Mouse (Mus musculus) layer of hippocampus, postnatal 25 days (tissue): ENCODE data around the gene Tcf7l1. TPM values are rescaled to one million over a fixed set of nuclear protein-coding genes. Genes with fewer than 3 reads are reported as not detected.

Experiments used
- DNase-seq, 2 experiments: peaks; one replicate each; pipeline ENCODE4 v3.0.0; 2022; ENCODE audit warnings: mixed read lengths in 2 of 2, low spot score in 1 of 2; ENCODE audit errors: extremely low spot score in 1 of 2
- total RNA-seq, 2 experiments: library from RNA; stranded (reverse); gene quantifications; 2 replicates each; pipeline ENCODE4 v1.2.3; 2021

Tcf7l1 gene
- total RNA-seq, 2 experiments from 2014 or later: 3.3 to 4.6 TPM

DNA sequence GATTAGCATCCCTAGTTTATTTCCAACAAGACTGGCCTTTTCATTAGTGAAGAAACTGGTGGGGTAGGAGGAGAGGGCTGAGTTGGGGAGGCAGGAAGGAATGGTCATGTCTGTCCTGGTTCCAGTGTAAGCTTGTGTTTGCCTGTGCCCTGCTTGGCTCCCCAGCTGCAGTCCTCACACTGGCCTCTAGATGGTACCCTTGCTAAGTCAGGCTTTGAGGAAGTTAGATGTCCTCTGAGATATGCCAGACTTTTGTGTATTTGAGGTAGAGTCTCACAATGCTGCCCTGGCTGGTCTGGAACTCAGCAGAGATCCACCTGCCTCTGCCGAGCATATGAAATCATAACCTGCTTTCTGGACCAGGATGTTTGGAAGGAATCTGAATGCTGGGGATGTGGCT, 187.3 kb downstream of the Tcf7l1 start:
- peak; percentile 43 to 85 for DNase-seq

DNA sequence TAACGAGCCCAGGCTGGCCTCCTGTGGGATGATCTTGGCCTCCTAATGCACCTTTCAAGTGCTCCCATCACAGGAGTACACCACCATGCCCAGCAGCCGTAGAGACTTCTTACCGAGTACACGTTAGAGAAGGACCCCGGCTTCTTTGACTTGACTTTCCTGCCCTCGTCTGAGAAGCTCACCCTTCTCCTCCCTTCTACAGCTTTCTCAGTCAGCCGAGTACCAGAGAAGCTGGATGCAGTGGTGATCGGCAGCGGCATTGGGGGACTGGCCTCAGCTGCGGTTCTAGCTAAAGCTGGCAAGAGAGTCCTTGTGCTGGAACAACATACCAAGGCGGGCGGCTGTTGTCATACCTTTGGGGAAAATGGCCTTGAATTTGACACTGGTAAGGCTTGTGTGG, 188.3 kb downstream of the Tcf7l1 start:
- DNase-seq: no peak

DNA sequence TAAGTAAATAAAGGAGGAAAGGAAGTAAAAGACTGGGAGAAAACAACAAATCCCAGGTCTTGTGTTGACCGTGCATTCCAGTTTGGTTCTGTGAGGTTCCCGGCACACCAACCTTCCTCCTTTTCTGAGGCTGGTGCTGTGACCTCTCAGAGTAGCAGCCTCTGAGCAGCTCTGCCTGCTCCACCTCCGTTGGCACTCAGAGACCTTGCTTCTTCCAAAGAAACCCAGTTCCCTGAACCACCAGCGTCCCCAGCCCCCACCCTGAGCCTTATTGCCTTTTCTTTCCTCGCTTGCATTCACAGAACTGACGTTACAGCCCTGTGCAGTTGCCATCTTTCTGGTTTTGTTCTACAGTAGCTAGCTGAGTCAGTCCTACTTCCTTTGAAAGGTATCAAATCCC, 188.8 kb downstream of the Tcf7l1 start:
- no peak for DNase-seq

DNA sequence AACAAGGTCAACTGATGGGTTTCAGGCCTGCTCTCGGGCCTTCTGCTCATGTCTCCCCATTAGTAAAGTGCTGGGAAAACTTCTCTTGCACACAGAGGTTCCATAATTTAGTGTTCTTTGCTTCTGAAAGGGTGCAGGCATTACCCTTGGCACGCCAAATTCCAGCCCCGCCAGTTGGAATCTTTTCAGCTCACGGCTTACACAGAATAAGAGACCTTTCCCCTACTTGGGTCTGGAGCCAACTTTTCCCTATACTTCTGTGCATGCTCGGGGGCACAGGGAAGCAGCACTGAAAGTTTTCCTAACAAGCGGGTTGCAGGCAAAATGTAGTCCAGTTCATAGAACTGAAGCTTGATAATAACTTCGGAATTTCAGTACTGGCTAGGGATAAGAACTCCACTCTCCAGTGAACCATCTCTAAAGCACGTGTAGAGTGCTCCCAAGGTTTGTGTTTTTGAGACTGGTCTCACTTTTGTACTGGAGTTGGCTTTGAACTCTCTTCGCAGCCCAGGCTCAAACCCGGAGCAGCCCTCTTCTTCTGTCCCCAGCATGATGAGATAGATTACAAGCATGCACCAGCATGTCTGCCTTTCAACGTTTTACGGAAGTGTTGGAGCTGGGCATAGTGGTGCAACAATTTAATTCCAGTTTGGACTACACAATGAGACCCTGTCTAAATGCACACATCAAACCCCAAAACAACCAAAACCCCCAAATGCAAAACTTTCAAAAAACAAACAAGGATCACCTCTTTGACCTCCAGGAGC, 190.1 kb downstream of the Tcf7l1 start:
- DNase-seq: no peak

DNA sequence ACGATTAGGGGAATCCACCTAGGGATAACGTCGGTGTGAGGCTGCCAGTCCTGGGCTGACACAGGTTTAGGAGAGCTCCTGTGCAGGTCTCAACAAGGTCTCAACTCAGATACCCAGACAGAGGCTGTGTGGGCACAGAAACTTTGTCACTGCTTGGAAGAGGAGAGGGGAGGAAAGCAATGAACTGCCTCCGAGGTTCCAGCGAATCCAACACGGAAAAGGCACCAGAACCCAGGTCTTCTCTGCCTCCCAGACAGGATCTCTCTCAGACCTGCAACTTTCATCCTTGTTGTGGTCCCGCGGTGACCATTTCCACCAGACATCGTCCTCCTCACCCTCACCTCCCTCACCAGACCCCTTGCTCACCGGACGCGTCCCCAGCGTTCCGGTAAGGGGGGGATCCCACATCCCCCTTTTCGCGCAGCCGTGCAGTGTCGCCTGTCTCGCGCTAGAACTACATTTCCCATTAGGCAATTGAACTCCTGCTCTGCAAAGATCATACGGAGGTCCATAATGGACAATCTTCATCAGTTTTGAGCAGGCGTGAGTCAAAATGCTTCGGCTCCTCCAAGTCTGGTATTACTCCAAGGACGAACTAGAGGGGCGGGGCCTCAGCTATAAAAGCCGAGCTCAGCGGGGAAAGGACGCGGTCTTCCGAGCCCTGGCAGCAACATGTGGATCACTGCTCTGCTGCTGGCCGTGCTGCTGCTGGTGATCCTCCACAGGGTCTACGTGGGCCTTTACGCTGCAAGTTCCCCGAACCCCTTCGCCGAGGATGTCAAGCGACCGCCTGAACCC, 190.9 kb downstream of the Tcf7l1 start, which contains the start of the genes Elmod3 and Retsat:
Gene Elmod3 (minus strand): TSS at position 458 of the 798 bp plus-strand sequence.
Gene Retsat (plus strand): TSS at position 520 of the 798 bp plus-strand sequence.
- DNase-seq: peak; percentile 73 to 75

DNA sequence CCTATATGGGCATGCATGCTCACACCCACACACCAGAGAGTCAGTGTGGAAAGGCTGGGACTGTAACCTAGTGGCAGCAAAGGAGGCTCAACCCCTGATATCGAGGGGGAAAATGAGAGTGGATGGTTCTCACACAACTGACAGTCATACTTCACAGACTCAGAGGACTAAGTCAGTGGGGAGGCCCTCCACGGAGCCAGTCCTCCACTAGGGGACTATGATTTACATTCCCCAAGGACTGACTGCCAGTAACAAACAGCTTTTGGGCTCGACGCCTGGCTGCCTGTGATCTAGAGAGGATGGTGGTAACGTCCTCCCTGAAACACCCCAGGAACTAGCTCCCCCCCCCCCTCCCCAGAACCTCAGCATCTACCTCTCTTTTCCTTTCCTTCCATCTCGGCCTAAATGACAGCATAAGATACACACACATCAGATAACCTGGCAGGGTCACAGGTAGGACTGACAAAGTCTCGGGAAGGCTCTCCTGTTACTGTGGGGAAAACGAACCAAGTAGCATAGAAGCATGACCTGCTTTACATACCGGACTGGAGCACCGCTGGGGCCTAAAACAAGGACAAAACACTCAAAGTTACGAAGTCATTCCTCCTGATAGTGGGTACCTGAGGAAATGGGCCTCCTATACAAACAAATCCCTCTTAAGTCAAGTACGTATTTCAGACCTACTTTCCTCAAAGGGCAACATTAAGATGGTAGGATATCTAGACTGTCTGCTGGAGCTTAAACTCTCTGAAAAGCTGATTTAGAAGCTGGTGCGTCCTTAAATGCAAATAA, 191.8 kb downstream of the Tcf7l1 start:
- DNase-seq: no peak

DNA sequence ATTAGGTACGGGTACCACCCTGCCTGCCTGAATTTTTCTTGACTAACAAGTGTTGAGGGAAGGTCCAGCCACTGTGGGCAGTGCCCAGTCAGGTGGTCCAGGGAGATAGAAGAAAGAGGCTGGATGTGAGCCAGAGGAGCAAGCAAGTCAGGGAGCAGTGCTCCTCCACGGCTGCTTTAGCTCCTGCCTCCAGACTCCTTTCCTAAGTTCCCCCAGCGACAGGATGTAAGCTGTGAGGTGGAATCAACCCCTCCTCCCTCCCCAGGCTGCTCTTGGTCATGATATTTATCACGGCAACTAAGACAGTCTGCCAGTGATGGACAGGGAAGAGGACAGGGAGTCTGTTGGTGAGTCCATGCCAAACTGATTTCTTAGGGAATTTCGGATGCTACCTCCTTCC, 195.1 kb downstream of the Tcf7l1 start:
- no peak for DNase-seq

DNA sequence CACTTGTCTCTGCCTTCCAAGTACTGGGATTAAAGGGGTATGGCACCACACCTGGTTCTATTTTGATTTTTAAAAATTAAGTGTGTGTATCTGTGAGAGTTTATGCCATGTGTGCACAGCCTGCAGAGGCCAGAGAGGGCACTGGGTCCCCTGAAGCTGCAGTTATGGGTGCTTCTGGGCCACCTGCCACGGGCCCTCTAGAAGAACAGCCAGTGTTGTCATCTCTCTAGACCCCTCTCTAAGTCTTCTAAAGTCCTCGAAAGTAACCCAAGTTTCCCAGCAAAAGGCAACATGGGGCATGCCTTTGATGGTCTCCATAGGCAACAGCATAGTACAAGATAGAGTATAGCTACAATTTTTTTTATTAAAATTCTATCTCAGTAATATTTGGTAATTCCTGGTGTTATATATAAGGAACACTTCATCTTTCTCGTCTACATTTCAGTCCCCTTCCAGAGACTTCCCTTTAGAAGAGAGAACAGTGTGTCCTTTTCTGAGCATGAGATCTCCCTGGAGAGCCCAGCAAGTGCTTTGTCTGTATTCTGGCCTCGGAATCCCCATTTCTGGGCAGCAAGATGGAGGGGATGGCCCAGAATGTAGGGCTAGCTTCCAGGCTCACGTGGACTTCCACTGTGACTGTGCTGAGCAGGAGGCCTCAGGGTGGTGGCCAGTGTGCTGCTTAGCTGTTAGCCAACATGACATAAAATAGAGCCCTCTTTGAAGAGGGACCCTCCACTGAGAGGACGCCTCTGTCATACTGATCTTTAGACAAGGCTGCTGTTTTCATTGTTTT, 195.8 kb downstream of the Tcf7l1 start:
- DNase-seq: no peak

DNA sequence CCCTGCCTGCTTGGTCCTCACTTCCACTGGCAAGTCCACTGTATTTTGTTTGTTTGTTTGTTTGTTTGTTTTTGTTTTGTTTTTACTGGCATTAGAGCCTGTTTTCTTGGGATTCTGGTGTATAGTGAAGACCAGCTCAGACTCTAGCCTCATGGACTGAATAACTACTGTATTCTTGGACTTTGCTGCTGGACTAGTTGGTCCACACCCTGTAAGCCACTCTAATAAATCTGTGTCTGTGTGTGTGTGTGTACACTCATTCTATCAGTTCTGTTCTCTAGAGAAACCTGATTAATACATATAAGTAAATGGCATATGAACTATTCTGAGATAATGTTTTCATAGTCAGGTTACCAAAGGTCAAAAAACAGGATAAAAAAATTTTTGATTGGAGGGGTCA, 198.9 kb downstream of the Tcf7l1 start:
- DNase-seq: no peak

DNA sequence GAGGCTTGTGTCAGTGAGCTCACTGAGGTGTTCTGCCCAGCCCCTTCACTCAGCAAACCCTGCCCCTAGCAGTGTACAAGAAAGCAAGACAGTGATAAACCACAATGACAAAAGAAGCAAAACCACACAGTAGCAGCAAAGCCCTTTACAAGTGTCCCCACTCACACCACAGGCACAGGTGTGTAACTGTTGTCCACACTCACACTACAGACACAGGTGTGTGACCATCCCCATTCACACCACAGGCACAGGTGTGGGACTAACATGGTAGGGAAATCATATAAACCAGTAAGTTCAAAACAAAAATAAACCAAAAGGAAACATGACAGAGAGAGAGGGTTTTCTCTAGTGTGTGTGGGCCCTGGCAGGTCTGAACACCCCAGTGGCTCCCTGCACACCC, 200.7 kb downstream of the Tcf7l1 start:
- DNase-seq: no peak

DNA sequence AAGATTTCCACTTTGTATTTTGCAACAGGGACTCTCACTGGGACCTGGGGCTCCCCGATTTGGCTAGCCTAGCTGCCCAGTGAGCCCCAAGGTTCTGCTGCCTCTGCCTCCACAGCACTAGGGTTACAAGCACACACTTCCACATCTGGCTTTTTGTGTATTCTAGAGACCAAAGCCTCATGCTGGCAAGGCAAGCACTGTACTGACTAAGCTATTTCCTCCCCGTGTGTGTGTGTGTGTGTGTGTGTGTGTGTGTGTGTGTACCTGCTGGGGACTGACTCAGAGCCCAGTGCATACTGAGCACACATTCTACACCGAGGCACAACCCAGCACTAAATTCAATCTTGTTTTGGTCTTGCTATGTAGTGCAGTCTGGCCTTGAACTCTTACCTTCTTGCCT, 202.4 kb downstream of the Tcf7l1 start:
- DNase-seq: no peak

DNA sequence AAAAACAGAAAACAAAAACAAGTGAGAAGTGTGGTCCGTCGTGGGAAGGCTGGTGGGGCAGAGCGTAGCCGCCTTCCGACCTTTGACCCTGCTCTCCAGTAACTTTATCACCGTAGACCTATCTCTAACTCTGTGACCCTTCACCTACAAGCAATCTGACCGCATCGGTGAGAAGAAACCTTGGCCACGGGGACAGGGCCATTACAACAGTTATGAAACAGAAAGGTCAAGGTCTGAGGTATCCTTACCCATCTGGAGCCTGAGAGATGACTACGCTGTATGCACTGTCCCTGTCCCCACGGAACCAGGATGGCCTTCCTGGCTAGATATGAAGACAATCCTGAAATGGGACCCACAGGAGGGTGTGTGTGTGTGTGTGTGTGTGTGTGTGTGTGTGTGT, 204.9 kb downstream of the Tcf7l1 start:
- no peak for DNase-seq

DNA sequence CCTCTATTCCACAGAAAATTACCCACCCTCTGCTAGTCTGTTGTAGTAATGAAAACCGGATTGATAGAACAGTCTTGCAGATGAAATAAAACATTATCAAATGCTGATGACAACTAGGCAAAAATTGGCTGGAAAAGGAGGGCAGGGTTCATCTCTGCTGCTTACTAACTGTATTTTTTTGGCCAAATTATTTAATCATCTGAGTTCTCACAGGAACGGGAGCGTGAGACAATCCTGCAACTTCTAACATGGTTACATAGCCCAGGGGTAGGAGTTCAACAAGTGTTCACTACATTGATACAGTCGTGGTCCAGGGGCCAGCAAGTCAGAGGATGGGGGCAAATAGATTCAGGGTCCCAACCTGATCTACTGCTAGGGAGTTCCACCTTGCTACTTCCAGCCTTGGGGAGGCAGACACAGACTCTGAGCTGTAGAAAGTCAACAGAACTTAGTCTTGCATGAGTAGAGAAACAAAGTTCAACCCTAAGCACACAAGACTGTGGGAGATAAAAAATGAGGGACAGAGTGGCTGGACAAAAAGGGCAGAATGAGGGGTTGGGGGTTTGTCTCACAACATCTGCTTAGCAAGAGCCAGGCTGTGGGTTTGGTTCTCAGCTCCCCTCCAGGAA, 205.7 kb downstream of the Tcf7l1 start:
- no peak for DNase-seq

DNA sequence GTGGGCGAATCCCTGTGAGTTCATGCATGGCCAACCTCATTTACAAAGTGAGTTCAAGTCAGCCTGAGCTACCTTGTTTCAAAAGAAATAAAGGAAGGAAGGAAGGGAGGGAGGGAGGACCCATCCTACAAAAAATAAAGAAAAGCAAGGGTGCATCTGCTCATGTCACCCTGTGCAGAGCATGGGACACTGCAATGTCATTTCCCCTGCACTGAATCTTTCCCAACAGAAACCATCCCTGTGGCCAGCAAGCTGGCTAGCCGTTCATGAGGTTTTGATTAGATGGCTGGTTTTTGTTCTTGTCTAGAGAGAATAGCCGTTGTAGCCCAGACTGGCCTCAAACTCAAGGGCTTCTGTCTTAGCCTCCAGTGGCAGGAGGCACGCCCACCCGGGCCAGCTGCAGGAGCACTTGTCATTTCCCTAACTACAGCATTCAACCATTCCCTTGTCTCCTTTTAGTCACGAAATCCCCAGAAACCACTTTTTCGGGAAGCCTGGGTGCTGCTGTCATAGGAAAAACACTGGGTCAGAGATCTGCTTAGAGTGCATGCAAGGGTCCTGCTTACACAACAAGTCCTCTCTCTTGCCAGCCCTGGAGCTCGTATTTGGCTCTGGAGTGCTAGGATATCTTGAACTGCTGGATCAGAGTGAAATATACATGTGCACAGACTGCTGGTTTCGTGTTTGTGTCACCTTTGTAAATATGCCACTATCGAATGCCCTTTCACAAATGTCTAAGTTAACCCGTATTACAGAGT, 207.2 kb downstream of the Tcf7l1 start:
- no peak for DNase-seq

Other genes with a start within 250 kb of the Tcf7l1 start
- 1 to 10 TPM; 3.5 to 4.0 TPM for gene Capg, start 244.9 kb downstream of the Tcf7l1 start, total RNA-seq
- gene Elmod3, start 190.8 kb downstream of the Tcf7l1 start, total RNA-seq: 10 to 100 TPM; 22.0 to 23.4 TPM
- 10 to 100 TPM; 57.8 to 58.7 TPM for gene Retsat, start 190.8 kb downstream of the Tcf7l1 start, total RNA-seq
- gene Tgoln1, start 172.3 kb downstream of the Tcf7l1 start, total RNA-seq: 10 to 100 TPM; 80.3 to 85.0 TPM
- 10 to 100 TPM; 60.1 to 65.6 TPM for gene Kcmf1, start 110.7 kb upstream of the Tcf7l1 start, total RNA-seq
- gene Tmsb10, start 169.5 kb upstream of the Tcf7l1 start, total RNA-seq: 100 to 1,000 TPM; 408 to 418 TPM